Mouse (Mus musculus) MEL-GATA-1-ER (cell line): ENCODE measurements around the gene Prkcz.

Experiments
- DNase-seq: peaks from one replicate; pipeline ENCODE4 v3.0.0-alpha.2; 2012; ENCODE audit warnings: low read depth; ENCODE audit errors: extremely low read depth

Gene Prkcz

GRCm38 (mm10) chr4:155315031-155315430 lies 46.1 kb downstream of the Prkcz start:
- no peak for DNase-seq

GRCm38 (mm10) chr4:155308679-155309078 lies 52.5 kb downstream of the Prkcz start:
- DNase-seq = no peak

- DNase-seq = peak; percentile 34
Observed at GRCm38 (mm10) chr4:155308068-155308467, 53.1 kb downstream of the Prkcz start.

- DNase-seq = no peak
Observed at GRCm38 (mm10) chr4:155307591-155307990, 53.6 kb downstream of the Prkcz start.

GRCm38 (mm10) chr4:155306356-155307242 lies 54.6 kb downstream of the Prkcz start:
- no peak for DNase-seq

GRCm38 (mm10) chr4:155305531-155306031 lies 55.6 kb downstream of the Prkcz start:
- no peak for DNase-seq

- no peak for DNase-seq
Observed at GRCm38 (mm10) chr4:155304508-155305096, 56.6 kb downstream of the Prkcz start.

GRCm38 (mm10) chr4:155301965-155302364 lies 59.2 kb downstream of the Prkcz start:
- no peak for DNase-seq

- no peak for DNase-seq
Observed at GRCm38 (mm10) chr4:155301098-155301447, 60.1 kb downstream of the Prkcz start.

GRCm38 (mm10) chr4:155300421-155301097 lies 60.6 kb downstream of the Prkcz start:
- no peak for DNase-seq

- DNase-seq = no peak
Observed at GRCm38 (mm10) chr4:155298826-155299225, 62.3 kb downstream of the Prkcz start.

GRCm38 (mm10) chr4:155297057-155297456 lies 64.1 kb downstream of the Prkcz start:
- DNase-seq = peak; percentile 33

- DNase-seq = no peak
Observed at GRCm38 (mm10) chr4:155295996-155296395, 65.2 kb downstream of the Prkcz start.

- DNase-seq = no peak
Observed at GRCm38 (mm10) chr4:155295026-155295590, 66.1 kb downstream of the Prkcz start.

GRCm38 (mm10) chr4:155294381-155294780 lies 66.8 kb downstream of the Prkcz start:
- DNase-seq = no peak

- no peak for DNase-seq
Observed at GRCm38 (mm10) chr4:155292863-155293262, 68.3 kb downstream of the Prkcz start.

GRCm38 (mm10) chr4:155290045-155290444 lies 71.1 kb downstream of the Prkcz start:
- no peak for DNase-seq

- no peak for DNase-seq
Observed at GRCm38 (mm10) chr4:155288586-155288985, 72.6 kb downstream of the Prkcz start.

GRCm38 (mm10) chr4:155287713-155288112 lies 73.4 kb downstream of the Prkcz start:
- no peak for DNase-seq

- DNase-seq = no peak
Observed at GRCm38 (mm10) chr4:155286090-155286489, 75.1 kb downstream of the Prkcz start.

- no peak for DNase-seq
Observed at GRCm38 (mm10) chr4:155284521-155285379, 76.4 kb downstream of the Prkcz start.
